Mouse (Mus musculus): ENCODE data around the gene Tmem120b. TPM values are rescaled to one million over a fixed set of nuclear protein-coding genes. Genes with fewer than 3 reads are reported as not detected.
A peak's percentile ranks its signal among the peaks of the same experiment; 100 is the strongest.

The Tmem120b gene
- total and polyA plus RNA-seq, 3 experiments: 5.6 to 6.8 TPM; not detected in 1

DNA sequence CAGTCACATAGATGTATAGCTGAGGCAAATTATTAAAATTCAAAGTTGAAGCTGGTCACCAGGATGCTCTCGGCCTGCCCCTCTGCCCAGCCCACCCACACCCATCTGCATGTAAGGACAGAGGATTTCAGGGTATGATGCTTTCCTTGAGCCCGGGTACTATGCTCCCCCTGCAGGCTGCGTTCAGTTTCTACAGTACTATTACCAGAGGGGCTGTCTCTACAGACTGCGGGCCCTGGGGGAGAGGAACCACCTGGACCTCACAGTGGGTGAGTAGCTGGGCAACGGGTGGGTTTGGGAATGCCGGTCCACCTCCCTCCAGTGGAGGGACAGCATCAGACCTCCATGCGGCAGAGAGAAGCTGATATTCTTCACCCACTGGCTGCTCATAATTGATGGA is 46.7 kb downstream of the Tmem120b start:
- no peak overlapping the region for H3K27ac ChIP-seq (ENCODE audit: control insufficient read depth, low read depth, low read length)
- H3K4me1 ChIP-seq (ENCODE audit: control insufficient read depth in 1 of 2, insufficient read depth in 2 of 2, low read length in 2 of 2): no peaks in the 10 kb centered on the region
- no peaks in the 10 kb centered on the region for H3K79me2 ChIP-seq (ENCODE audit: control insufficient read depth, insufficient read depth, low read length, poor library complexity)
- no peak overlapping the region for H3K4me3 ChIP-seq (ENCODE audit: control insufficient read depth in 1 of 2, insufficient read depth in 1 of 2, low read depth in 2 of 2, low read length in 2 of 2)
- H3K9ac ChIP-seq (ENCODE audit: control insufficient read depth, low read depth, low read length, poor library complexity, severe bottlenecking): no peak overlapping the region
- no peaks in the 10 kb centered on the region for H3K36me3 ChIP-seq (ENCODE audit: control insufficient read depth in 1 of 2, insufficient read depth in 2 of 2, low read length in 2 of 2)
- peak; percentile 40 for DNase-seq (ENCODE audit: low read depth, low spot score)
- no peaks in the 10 kb centered on the region for H3K27me3 ChIP-seq (ENCODE audit: control insufficient read depth in 1 of 2, insufficient read depth in 2 of 2, low read length in 2 of 2)
- H3K9me3 ChIP-seq (replicated peaks; ENCODE audit: insufficient read depth, low read length): no peaks in the 10 kb centered on the region
- TF ChIP-seq RCOR1 (IDR thresholded peaks at IDR 0.05; ENCODE audit: low read depth, low read length): no peak
- peak; percentile 23 to 67 (median 49); a peak in 5 of 6 replicates for TF ChIP-seq CTCF (IDR thresholded peaks at IDR 0.05 in 2 of 3, conservative IDR thresholded peaks at IDR 0.05 in 1 of 3; ENCODE audit: control insufficient read depth in 1 of 3, insufficient read depth in 1 of 3, low read depth in 2 of 3, low read length in 3 of 3, poor library complexity in 1 of 3, severe bottlenecking in 1 of 3)
- peak; percentile 56 for TF ChIP-seq ZC3H11A (IDR thresholded peaks at IDR 0.05; ENCODE audit: low read depth, low read length)
- TF ChIP-seq SMC3 (IDR thresholded peaks at IDR 0.05; ENCODE audit: low read depth, low read length): peak; percentile 79
- TF ChIP-seq RAD21 (IDR thresholded peaks at IDR 0.05; ENCODE audit: low read depth, low read length): peak; percentile 36

DNA sequence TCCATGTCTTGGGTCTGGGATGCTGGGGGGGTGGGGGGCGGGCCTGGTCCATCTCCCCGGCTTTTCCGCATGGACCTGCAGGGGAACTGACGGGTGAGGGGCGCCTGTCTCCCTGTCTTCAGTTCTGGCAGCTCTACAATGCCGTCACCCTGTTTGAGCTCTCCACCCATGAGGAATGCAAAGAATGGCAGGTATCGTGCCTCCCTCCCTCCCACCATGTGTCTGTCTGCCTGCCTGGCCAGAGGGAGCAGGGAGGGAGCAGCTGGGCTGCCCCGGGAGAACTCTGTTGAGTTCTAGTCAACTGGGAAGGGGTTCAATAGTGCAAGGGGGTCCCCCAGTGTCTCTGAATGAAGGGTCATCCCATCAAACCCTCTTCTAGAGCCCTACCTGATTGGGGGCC is 47.9 kb downstream of the Tmem120b start:
- TF ChIP-seq MYC (IDR thresholded peaks at IDR 0.05; ENCODE audit: low read depth, low read length) (no peak), ZNF384 (IDR thresholded peaks at IDR 0.05; ENCODE audit: low read depth, low read length) (no peak), SIN3A (IDR thresholded peaks at IDR 0.05; ENCODE audit: low read length) (no peak), MAX (IDR thresholded peaks at IDR 0.05; ENCODE audit: low read length) (no peak), TAL1 (IDR thresholded peaks at IDR 0.05; ENCODE audit: low read length) (no peak), GATA1 (IDR thresholded peaks at IDR 0.05; ENCODE audit: low read depth, low read length) (no peak), JUND (IDR thresholded peaks at IDR 0.05; ENCODE audit: low read depth, low read length) (no peak), USF1 (IDR thresholded peaks at IDR 0.05; ENCODE audit: low read depth, low read length) (no peak), TBP (IDR thresholded peaks at IDR 0.05; ENCODE audit: low read depth, low read length) (no peak), GABPA (IDR thresholded peaks at IDR 0.05; ENCODE audit: low read depth, low read length) (no peak), MAZ (IDR thresholded peaks at IDR 0.05; ENCODE audit: low read depth, low read length) (no peak), POLR2A (IDR thresholded peaks at IDR 0.05; ENCODE audit: control insufficient read depth in 1 of 2, insufficient read depth in 1 of 2, low read depth in 1 of 2, low read length in 2 of 2, poor library complexity in 1 of 2) (no peak), ZMIZ1 (IDR thresholded peaks at IDR 0.05; ENCODE audit: low read depth, low read length) (no peak), CHD2 (IDR thresholded peaks at IDR 0.05; ENCODE audit: low read length) (no peak), ZKSCAN1 (IDR thresholded peaks at IDR 0.05; ENCODE audit: low read depth, low read length) (no peak), EP300 (IDR thresholded peaks at IDR 0.05; ENCODE audit: low read depth in 1 of 2, low read length in 2 of 2) (no peak)
- no peak overlapping the region for H3K9ac ChIP-seq (ENCODE audit: control insufficient read depth, low read depth, low read length, poor library complexity, severe bottlenecking)
- no peaks in the 10 kb centered on the region for H3K27me3 ChIP-seq (ENCODE audit: control insufficient read depth in 1 of 2, insufficient read depth in 2 of 2, low read length in 2 of 2)
- no peak overlapping the region for H3K4me3 ChIP-seq (ENCODE audit: control insufficient read depth in 1 of 2, insufficient read depth in 1 of 2, low read depth in 2 of 2, low read length in 2 of 2)
- H3K79me2 ChIP-seq (ENCODE audit: control insufficient read depth, insufficient read depth, low read length, poor library complexity): no peaks in the 10 kb centered on the region
- DNase-seq (ENCODE audit: low read depth, low spot score): no peak
- no peaks in the 10 kb centered on the region for H3K4me1 ChIP-seq (ENCODE audit: control insufficient read depth in 1 of 2, insufficient read depth in 2 of 2, low read length in 2 of 2)
- no peak overlapping the region for H3K27ac ChIP-seq (ENCODE audit: control insufficient read depth, low read depth, low read length)
- no peaks in the 10 kb centered on the region for H3K36me3 ChIP-seq (ENCODE audit: control insufficient read depth in 1 of 2, insufficient read depth in 2 of 2, low read length in 2 of 2)
- H3K9me3 ChIP-seq (replicated peaks; ENCODE audit: insufficient read depth, low read length): no peaks in the 10 kb centered on the region
